Mouse (Mus musculus) brain, embryonic 14.5 days (tissue): ENCODE results near the gene Axin2.

Source experiments
- CTCF ChIP-seq: fragments of 200-500 bp; IDR thresholded peaks from 2 replicates; pipeline ENCODE4 v1.5.1; 2012; ENCODE audit warnings: inconsistent platforms, mild to moderate bottlenecking, moderate library complexity, borderline replicate concordance; ENCODE audit not compliant: insufficient read depth, insufficient read length; ENCODE audit errors: extremely low read depth
- POLR2A ChIP-seq: fragments of 200-500 bp; IDR thresholded peaks from 2 replicates; pipeline ENCODE4 v1.6.1; 2012; ENCODE audit warnings: mild to moderate bottlenecking, inconsistent platforms, borderline replicate concordance; ENCODE audit not compliant: poor library complexity, insufficient read depth, insufficient read length, severe bottlenecking; ENCODE audit errors: extremely low read depth

DNA sequence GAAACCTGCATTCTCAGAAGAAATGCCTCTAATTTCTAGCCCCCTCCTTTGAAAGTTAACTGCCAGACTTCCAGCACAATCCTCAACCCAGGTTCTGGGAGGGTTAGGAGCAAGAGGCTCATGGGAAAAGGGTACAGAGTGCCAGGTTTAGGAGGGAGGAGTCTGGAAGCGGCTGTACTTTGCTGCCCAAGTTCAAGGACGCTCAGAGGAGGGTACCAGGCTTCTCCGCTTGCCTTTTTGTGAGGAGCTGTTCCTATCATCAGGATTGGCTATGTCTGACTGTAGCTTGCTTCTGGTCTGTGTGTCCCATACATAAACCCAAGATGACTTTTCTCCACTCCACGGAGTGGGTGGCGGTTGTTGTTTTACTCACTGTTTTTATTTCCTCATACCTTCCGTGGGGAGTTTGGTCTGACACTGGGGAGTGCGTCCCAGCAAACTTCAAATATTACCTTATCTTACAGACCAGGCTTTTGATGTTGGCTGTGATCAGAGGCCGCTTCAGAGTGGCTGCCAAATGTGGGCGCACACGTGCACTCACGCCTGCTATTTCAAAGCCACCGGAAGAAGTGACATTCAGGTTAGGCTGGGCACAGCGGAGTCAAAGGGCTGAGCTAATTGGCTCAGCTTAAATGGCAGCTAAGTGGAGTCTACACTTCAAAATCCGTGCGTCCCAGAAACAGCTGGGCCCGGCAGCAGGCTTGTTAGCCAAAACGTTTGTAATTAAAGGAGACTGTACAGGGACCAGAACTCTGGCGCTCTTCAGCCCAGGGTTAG, 16.1 kb downstream of the Axin2 start:
- no peak for TF ChIP-seq CTCF
- TF ChIP-seq POLR2A: no peak
